Mouse (Mus musculus): Measurements from ENCODE around the gene Ptgfr.
A peak's percentile ranks its signal among the peaks of the same experiment; 100 is the strongest.

The Ptgfr gene

DNA sequence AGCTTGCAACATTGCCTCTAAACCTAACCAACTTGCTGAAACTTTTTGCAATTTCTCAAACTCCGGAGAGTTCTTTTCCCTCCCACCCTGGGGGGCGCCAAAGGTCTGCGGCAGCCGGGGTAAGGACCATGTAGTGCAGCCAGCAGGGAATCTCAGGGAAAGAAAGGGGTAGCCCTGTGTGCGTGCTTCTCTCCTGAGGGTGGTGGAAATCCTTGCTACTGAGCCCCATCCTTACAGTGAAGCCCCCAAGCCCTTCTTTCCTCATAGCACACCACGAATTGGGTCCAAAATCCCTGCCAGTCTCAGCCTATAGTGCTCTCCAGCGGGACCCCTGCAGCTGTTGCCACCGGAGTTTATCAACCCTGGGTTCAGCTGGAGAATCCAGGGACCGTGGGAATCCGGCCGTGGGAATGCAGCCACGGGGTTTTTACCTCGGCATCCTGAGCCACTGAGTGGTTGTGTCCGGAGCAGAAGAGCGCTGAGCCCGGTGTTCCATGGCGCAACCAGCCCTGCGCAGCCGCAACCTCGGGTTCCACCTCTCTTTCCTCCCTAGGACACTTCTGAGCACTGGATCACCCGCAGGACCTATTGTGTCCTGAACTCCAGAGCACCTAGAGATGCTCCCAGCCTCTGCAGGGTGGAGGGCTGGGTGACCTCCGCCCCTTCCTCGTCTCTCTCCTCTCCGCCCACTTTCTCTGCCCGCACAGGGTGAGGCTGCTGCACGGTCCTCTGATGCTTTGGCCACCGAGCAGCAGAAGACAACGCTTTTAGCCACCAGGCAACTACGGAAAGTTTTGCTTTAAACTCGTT lies at the start of gene Ptgfr:
TSS of gene Ptgfr (minus strand) at position 760 of the 810 bp plus-strand sequence.
- DNase-seq: peak; percentile 97

DNA sequence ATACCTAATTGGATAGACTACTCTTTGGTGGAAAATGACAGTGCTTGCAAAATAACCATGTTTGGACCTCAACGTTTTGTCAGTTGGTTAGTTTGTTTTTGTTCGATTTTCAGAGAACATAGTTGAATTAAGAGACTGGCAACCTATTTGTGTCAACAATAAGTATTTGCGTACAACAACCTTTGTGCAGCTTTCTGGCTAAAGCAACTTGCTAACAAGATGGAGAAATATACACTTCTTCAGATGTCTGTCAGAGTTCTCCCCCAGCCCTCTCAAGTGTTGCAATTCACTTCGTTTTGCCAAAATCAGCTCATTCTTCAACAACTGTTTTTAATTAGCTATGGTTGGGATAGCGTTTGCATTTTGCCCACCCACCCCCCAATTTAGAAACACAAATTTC lies 46.5 kb upstream of the Ptgfr start:
- peak; percentile 0 for DNase-seq

DNA sequence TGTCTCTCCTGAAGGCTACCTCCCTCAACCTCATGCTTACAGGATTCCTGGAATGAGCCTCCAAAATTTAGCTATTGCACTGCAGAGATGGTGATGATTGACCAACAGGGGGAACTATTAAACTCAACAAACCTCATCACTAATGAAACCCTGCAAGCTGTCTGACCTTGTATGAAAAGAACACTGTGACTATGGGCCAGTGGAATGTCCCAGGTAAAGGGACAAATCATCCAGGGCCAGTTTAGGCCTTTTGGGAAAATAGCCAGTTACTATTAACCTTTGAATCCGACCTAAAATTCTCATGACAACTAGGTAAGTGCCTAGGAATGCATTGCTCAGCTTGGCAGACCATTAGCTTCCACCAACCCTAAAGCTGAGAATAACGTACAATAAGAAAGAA lies 42.6 kb upstream of the Ptgfr start:
- no peak for DNase-seq

DNA sequence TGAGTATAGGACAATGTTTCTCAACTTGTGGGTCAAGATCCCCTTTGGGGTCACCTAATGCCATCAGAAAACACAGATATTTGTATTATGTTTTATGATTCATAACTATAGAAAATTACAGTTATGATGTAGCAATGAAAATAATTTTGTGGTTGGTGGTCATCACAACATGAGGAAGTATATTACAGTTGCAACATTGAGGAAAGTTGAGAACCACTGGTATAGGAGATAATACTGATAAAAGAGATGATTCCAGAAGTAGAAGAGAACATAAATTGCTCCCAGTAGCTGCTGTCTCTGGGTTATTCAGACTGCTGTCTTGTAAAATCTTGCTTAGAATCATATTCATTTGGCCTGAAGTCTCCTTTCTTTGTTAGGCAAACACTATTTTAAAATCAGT lies 31.5 kb upstream of the Ptgfr start:
- no peak for DNase-seq

DNA sequence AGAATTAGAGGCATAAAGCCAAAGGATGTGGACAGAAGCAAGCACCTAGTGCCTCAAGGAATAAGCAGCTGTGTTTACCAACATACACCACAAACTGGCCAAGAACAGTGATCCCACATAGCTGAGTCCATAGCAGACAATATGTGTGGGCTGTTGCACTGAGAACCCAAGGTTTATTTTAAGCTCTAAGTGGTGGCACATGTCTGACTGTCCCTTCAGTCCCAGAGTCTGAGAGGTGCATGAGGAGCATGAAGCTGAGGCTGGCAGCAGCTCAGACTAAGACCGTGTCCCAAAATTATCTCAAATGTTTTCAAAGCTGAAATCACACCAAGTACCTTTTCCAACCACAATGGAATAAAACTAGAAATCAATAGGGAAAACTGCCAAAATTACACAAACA lies 13.9 kb upstream of the Ptgfr start:
- DNase-seq: peak; percentile 94

DNA sequence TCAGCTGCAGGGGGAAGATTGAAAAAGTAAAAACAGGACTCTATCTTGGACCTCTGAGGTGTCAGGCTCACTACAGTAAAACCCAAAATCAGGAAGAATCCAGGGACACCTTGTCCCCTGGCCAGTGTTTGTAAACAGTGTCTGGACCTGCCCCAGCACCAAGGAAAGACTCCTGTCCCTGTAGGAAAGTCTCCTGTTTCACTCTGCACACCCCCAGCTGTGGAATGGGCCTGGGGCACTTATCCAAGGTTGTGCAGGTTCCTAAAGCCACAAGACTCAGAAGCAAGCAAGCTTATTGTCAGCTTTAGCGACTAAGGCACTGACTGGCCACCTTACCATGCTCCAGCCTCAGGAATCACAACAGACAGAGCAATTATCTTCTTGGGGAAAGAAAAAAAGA lies 13.2 kb upstream of the Ptgfr start:
- peak; percentile 90 for DNase-seq

DNA sequence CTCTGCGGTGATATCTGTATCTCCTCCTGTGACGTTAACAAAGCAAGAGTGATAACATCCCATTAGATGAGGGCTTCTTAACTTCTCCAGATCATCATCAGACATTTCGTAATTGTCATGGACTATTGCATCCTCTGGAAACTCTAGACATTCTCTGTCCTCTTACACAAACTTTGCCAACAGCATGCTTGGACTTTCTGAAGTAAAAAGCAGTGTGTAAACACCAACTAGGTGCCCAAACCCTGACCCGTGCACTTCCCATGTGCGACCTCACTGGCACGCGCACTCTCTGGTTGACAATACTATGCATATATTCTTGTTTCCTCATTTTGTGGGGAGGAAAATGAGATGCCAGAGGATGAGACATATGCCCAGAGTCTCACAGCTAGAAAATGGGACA lies 8.9 kb upstream of the Ptgfr start:
- peak; percentile 69 for DNase-seq

DNA sequence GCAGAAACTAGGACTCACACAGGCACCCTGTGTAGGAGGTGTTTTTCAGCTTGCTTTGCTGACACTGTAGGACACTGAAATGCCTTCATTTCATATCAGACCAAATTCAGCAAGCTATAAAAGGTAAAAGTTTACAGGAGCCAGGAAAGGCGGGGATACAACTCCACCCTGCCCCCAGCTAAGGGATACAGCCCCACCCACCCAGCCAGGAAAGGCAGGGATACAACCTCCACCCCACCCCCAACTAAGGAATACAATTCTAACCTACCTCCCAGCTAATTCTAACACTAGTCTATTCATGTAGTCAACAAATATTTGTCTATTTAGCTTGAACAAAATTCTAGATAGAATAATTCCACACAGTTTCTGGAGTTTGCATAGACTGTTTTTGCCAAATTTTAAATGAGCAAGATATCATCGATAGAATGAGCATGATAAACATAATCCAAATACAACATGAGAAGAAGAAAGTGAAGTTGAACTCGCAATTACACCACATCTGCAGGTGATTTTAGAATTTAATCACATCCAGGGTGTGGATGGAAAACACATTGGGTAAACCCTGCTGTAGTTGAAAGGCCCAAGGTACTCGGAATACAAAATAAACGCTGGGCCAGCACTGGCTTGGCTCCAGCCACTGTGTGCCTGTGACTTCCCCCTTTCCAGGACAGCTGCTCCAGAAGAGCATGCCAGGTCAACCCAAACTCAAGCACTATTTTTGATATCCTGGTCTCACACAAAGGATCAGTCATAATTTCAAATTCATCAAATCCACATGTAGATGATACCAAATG lies 7.1 kb upstream of the Ptgfr start:
- peak; percentile 96 for DNase-seq

DNA sequence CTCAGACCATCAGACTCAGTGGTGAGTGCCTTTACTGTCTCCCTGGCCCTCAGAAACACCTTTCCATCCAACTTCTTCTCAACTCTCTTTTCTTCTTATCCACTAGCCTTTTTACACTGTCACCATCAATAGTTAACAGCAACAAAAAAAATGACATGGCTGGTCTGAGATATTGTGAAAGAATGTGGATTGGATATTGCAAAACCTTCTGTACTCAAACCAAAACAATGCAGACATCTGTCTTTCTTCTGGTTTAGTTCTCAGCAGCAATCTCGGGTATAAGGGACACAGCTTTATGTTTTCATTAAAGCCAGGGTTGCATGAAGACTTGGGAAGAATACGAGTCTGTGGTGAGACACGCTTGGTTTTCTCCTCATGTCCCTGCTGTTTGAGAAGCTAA lies 3.3 kb upstream of the Ptgfr start:
- DNase-seq: no peak

DNA sequence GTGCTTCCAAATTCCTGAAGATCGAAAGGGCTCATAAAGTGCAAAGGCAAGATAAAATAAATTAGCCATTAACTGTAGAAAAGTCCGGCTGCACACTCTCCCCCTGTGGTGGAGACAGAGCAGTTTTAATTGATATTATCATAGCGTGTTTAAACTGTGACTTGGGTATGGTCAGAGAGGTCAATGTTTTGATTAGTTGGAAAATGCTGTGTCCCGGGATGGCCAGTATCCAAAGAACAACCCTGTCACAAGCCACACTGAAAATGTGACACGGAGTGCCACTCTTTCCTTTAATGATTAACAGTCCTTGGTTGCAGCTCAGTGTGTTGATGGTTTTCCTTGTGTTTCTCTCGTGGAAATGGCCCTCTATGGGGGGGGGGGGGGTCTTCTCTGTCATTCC lies 942 bp upstream of the Ptgfr start:
- DNase-seq: peak; percentile 55

DNA sequence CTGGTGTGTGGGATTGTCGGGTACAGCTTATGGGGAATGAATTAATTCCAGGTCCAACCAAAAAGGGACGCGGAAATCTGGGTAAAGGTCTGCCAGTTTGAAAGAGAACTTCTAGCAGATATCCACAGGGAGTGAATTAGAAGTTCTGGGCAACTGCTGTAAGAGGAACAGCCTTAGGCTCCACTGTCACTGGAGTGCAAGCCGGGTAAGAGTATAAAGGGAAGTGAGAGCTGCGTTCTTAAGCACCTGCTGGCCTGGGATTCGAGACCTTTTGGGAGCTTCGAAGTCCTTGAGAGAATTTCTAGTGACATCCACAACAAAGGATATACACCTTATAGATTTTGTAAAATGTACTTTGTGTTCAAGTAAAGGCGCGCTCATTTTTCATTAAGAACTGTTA lies 319 bp upstream of the Ptgfr start:
- no peak for DNase-seq

DNA sequence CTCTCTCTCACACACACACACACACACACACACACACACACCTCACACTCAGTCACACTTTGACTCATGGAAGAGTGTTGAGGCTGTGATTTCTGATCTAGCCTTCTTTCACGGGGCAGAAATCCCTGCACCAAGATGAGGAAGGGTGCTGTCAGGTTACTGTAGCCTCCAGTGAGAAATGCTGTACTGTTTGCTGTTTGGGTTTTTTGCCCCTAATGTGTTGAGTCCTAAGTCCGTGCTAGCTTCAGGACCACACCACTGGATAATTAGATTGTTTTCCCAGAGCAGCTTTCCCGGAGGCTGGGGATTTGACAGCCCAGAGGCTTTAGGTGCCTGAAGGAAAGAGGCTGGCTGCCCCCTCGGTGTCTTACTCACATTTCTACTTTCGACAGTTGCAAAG lies 979 bp downstream of the Ptgfr start:
- DNase-seq: no peak

DNA sequence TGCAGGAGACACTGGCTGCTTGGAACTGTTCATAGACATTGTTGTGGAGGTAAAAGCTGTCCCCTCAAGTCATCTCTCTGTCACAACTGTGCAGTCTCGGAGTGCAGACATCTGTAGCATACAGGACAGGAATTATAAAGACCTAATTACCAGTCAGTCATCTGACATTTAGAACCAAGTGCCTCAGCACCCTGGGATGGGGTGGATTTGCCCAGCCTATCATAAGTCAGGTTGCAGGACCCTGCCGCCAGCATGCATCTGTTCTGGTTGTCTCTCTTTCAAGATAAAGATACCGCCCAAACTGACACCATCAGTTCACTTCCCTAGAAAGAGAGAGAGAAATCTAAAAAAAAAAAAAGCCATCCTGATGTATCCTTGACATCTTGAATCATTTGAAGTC lies 1.6 kb downstream of the Ptgfr start:
- peak; percentile 79 for DNase-seq

DNA sequence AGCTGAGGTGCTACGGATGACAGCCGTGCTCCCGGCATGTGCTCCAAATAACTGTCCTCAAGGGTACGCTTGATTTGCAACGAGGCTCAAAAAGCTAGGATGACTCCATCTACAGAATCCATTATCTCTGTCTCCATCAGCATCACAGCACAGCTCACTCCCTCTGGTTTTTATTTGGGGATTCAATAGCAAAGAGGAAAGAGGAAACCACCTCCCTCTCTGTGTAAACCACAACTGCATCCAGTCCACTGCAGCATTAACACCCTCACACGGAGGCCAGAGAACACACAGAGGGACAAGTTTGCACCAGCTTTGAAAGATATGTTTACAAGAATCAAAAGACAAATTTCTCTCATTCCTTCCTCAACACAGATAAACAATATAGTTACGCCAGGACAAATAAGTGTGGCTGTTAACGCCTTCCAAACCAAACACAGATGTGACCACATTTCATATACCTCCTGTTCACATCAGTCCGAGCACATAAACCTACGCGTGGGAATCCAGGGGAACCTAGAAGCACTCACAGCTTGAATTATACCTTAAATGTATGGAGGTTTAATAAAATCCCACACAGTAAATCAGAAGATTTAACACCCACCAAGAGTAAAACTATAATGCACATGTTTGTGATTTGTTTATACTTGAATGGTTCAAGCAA lies 9.3 kb downstream of the Ptgfr start:
- DNase-seq: peak; percentile 60

DNA sequence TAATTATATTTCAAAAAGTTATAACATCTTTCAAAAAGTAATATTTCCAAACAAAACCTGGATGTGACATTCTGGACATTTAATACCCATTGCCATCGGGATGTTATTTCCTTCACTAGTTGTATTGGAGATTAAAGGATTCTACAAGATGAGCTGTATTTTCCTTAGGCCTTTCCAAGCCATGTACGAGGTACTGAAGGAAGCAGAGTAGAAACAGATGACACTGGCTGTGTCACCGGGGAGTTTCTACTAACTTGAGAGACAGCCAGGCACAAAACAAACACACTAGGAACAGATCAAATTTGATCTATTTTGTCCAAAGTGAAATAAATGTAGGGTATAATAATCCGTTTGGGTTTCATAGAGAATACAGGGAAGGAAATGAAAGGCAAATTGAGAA lies 17.6 kb downstream of the Ptgfr start:
- peak; percentile 70 for DNase-seq

DNA sequence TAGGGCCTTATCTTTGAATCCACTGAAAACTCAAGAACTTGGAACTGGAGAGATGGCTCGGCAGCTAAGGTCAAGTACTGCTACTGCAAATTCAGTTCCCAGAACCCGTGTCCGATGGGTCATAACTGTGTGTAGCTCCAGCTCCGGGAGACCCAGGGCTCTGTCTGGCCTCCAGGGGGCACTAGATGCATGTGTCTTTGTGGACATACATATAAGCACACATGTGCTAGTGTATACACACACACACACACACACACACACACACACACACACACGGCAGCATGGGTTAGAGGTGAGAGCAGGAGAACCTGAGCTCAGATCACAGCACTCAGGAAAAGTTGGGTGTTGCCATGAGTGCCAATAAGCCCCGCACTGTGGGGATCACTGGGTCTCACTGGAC lies 19.2 kb downstream of the Ptgfr start:
- DNase-seq: peak; percentile 39

DNA sequence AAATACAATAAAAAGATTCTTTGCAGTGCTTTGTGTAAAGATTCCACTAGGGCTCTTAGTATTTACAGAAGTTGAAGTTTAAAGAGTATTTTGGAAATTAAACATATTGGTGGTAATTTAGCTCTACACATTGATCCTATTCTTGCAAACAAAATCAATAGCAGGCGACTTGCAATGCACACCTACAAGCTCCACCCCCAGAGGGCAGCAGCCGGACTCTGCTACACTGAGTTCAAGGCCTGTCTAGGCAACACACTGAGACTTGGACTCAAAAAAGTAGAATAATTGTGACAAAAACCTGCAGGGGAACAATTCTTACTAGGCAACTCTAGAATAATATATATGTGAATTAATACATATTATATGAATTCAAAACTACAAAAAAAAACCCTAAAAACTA lies 28.8 kb downstream of the Ptgfr start:
- DNase-seq: no peak

DNA sequence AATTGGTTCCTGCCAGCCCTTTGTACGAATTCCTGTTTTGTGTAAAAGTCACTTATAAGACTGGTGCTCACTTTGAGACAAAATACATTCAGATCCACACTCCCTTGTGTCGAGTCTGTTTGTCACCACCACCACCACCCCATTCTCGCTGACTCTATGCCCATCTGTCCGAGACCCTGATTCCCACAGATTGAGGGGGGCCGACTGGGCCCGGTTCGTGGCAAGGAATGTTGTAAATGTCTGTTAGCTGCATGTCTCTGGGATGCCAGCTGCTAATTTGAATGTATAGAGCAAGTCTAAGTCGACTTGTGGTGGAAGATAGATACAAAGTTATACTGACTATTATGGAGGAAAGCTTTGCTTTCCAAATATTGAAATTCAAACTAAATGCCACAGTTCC lies 48.8 kb downstream of the Ptgfr start:
- peak; percentile 75 for DNase-seq

DNA sequence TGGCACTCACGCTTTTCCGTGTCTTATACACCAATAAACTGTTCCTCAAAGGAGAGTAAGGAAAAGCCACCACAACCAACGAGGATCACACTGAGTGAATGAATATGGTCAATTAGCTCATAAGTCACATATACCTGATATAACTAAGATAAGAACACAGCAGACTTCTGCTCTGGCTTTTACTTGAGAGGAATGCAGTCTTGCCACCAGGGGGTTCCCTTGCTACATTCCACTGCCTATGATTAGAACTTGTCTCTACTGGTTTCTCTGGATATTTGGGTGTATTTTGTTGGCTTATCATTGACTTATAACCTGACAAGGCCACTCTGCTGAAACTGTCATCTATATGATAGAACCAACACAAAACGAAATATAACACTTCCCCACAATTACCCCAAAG lies 62.3 kb downstream of the Ptgfr start:
- DNase-seq: no peak

DNA sequence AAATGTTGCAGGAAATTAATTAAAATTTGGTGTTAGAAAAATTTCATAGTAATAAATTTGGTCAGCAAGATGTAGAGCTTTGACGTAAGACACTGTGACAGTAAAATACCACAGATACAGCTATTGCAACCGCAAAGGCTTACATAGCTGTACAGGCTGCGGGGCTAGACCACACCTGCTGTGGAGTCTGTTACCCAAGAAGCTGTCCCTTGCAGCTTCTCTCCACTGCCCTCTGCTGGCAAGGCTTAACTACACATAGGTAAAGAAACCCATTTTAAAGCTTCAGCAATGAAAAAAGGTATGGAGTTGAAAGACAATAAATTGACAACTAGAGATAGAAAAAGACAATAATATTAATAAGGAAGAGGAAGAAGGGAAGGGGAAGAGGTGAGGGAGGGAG lies 66.4 kb downstream of the Ptgfr start:
- DNase-seq: no peak

DNA sequence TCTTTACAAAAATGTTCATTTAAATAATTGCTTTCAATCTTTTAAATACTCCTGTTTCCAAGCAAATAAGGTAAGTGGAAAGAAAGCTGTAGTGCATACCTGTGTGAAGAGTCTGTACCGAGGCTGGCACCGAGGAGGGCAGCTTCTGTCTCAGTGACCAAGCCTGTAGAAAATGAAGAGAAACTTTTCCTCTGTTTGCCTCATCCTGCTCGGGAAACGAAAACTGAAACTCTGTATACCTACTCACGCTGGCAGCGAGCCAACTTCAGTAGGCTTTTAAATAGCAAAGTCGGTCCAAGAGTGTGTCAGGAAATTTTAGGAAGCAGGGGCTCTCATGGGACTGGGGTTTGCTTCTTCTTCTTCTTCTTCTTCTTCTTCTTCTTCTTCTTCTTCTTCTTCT lies 87.7 kb downstream of the Ptgfr start, which contains the start of gene Ifi44:
TSS of gene Ifi44 (minus strand) at position 224 of the 400 bp plus-strand sequence.
- no peak for DNase-seq

DNA sequence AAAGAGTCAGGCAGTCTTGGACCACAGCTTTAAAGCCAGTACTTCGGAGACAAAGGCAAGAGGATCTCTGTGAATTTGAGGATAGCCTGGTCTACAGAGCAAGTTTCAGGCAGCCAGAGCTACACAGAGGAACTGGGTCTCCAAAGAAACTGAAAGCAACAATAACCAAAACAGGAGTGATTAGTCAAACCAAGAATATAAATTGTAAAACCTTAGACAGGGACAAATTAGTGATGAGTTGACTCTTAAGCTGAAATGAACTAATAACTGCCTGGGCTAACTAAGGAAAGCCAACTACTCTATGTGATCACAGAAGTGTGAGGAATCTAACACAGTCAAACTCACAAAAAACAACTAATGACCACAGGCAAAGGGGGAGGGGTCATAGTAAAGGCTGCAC lies 88.9 kb downstream of the Ptgfr start:
- DNase-seq: no peak
